Mouse (Mus musculus) heart, adult 9 months (tissue): Measurements from ENCODE around the gene Cog5.

Experiments
- DNase-seq, 2 experiments: peaks; one replicate each; pipeline ENCODE4 v3.0.0; 2022; ENCODE audit warnings: low spot score in 2 of 2

The Cog5 gene

DNA sequence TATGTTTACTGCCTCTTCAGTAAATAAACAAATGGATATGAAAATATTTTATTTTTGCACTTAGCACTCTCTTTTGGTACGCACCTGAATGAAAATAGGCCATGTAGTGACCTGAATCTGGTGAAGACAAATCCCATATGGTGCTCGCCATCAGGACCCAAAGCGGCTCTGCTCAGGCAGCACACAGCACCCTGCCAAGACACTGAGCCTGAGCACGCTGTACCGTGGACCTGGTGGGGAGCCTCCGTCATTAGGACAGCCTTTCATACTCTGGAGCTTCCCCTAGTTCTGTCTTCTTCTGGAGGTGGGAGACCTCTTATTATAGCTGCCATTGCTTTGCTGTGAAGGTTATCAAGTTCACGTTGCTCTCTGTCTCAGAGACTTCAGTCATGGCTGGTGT lies 238.1 kb downstream of the Cog5 start:
- DNase-seq, result no peak

GRCm38 (mm10) chr12:31895095-31895734 lies 240.5 kb downstream of the Cog5 start:
- DNase-seq, result no peak

GRCm38 (mm10) chr12:31895888-31896287 lies 241.2 kb downstream of the Cog5 start:
- no peak for DNase-seq

- no peak for DNase-seq
These were observed 241.6 kb downstream of the Cog5 start for GRCm38 (mm10) chr12:31896295-31896694.

- no peak for DNase-seq
These were observed 242.3 kb downstream of the Cog5 start for GRCm38 (mm10) chr12:31896986-31897385.

GRCm38 (mm10) chr12:31897456-31897855 lies 242.8 kb downstream of the Cog5 start:
- no peak for DNase-seq

- no peak for DNase-seq
These were observed 245.8 kb downstream of the Cog5 start for GRCm38 (mm10) chr12:31900391-31900914.

- DNase-seq, result no peak
These were observed 251.3 kb downstream of the Cog5 start for GRCm38 (mm10) chr12:31905696-31906551.

DNA sequence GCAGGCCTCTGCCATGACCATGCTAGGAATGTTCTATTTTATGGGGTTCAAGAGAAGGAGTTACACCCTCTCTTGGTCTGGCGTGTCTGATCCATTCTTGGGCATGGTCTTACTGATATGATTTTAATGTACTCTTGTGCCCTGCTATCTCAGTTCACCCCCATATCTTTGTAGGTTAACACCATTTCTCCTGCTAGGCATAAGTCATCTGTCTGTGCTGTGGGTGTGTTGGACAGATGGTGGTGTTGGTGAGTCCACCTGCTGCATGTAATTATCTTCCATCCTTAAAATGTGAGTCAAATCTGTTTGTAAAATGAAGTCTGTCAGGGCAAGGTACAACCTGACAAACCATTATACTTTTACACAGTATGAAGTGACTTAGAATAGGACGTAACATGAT lies 252.8 kb downstream of the Cog5 start:
- no peak for DNase-seq

GRCm38 (mm10) chr12:31912966-31913551 lies 258.4 kb downstream of the Cog5 start:
- DNase-seq, result no peak

- DNase-seq, result peak; percentile 47 to 60
These were observed 258.9 kb downstream of the Cog5 start for GRCm38 (mm10) chr12:31913614-31914013.

DNA sequence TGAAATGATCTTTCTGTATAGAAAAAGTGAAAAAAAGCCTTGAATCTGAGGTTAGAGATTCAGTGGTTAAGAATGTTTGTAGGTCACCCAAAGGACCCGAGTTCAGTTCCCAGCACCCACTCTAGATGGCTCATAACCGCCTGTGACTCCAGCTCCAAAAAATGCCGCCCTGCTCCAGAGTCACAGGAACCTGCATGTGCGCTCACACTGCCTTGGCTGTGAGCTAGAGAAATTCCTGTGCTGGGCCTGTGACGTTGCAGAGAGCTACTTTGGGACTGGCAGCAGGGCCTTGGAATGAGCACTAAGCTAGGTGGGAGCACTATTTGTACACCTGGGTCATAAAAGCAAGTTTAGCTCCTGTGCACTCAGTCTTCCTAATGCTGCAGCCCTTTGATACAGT lies 262.0 kb downstream of the Cog5 start:
- DNase-seq, result peak in 1 of 2 experiments; percentile 19

GRCm38 (mm10) chr12:31917245-31917644 lies 262.6 kb downstream of the Cog5 start:
- peak; percentile 81 to 83 for DNase-seq

DNA sequence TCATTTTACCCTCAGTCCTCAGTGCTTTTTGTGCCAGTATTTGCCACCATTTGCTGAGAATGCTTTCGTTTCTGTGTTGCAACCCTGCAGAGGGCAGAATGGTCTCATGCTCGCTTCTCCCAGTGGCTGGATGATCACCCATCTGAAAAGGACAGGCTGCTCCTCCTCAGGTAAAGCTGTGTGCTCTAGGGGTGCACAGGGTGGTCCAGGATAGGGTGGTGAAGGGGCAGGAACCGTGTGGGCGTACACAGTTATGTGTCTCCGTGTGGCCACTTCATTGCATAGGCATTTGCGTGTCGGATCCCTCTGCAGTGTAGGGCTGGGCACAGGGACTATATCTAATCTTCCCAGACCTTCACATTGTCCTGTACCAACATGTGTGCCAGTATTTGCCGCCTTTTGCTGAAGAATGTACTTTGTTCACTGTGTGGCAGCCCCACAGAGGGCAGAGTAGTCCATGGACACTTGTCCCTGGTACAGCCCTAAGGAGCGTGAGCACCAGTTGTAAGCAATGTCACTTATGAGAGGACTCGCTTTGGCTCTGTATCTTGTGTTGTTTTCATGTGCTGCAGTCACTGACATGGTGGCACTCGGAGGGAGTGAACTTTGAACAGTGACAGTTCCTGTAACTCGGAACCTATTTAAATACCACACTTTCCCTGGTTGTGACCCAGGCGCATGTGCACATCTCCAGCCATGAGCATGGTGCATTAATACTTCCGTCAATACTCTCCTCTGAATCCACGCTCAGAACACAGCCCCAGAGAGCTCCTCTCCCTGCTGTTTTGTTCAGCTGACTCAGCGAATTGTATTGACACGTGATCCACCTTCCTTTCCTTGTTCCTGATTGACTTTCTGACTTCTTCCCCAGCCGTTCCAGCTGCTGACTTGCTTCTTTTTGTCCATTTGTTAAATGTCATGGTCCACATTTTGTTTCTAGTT lies 266.1 kb downstream of the Cog5 start:
- DNase-seq, result peak in 1 of 2 experiments; percentile 11

GRCm38 (mm10) chr12:31924135-31924534 lies 269.5 kb downstream of the Cog5 start:
- no peak for DNase-seq

DNA sequence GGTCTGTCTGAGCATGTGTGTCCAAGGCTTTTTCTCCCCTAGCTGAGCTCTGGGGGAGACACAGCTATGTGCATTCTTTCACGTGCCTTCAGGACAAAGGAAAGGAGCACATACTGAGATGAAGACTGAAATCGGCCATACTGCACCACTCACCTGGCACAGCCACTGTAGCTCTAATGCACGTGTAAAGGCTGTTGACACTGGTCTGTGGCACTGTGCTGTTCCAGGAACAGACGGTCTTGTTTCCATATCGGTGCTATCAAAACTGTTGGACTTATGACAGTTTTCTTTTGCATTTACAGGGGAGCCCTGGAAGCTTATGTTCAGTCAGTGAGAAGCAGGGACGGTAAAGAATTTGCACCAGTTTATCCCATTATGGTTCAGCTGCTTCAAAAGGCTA lies 270.7 kb downstream of the Cog5 start:
- DNase-seq, result no peak

DNA sequence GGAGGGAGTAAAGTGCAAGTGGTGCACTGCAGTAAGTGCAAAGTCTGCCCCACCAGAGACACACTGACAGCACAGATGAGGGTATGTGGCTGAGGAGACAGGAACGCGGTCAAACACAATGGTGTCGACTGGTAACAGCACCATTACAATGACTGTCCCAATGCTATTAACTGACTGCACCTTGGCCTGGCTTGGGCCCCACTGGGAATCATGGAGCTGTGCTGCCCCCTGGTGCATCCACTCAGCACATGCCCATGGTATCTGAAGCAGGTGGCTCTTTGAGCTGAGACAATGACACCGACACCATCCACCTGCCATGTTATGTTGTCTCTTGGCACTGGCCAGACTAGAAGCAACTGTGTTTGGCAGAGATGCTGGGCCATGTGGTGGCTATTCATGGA lies 272.0 kb downstream of the Cog5 start:
- peak; percentile 78 to 79 for DNase-seq

GRCm38 (mm10) chr12:31928498-31928897 lies 273.8 kb downstream of the Cog5 start:
- DNase-seq, result no peak

DNA sequence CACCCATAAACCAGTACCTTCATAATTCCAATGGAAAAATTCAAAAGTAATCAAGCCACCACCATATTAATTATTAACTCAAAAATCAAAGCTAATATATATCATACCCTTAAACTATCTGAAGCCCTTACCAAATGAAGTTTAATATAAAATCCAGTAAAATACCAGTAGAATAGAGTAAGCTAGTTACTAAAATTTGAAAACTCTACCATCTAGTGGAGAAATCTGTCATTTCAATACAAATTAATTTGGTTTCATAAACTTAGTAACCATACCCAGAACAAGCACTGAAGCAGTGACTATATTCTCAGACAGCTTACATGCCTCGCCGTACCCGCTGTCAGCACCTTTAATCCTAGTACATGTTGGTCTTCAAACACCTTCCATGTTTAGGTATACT lies 277.1 kb downstream of the Cog5 start:
- DNase-seq, result no peak

DNA sequence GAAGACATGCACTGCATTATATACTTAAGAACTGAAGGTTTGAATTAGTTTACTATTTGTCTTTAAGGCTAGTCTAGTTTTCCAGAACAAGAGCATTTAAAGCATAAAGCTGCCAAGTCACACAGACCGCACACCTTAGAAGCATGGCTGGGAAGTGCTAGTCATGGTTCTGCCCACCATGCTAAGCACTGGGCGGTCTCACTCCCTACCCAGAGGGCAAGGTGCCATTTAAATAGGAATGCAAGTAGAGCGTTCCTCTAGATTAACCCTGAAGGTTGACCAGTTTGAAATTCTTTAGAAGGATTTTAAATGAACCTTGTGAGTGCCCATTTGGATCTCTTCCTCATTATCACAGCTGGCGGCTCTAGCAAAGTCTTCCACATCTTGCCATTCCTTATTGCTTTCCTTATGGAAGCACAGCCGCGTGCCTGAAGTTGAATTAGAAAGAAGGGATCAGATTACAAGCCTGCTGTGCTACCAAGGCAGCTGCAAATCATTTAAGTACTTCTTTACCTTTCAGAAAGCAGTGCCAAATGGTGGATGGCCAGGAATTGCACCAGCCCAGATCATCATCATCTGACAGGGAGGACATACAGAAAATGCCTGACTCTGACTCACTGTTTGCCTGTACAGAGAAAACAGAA lies 282.1 kb downstream of the Cog5 start:
- DNase-seq, result no peak

DNA sequence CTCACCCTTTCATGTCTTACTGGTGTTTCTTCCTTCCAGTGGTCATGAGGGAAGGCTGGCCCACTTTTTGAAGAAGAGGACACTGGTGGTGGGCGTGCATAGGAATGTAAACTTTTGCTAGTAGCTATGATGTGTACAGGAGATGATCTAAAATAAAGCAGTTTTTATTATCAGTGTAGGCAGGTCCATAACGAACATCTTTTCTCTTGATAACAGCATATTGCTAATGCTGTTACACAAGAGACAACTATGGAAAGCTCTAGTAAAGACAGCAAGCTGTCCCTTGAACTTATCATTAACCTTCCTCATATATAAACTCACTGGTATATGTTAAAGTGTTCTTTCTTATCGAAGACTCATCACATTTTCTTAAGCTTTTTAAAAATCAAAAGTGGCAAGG lies 282.9 kb downstream of the Cog5 start:
- DNase-seq, result no peak
